Mouse (Mus musculus) B cell, adult (primary cell): ENCODE data around the gene Lhfpl5. TPM values are rescaled to one million over a fixed set of nuclear protein-coding genes. Genes with fewer than 3 reads are reported as not detected.

Source experiments
- total RNA-seq: library from RNA; stranded (reverse); gene quantifications from 4 replicates; pipeline ENCODE4 v1.2.4, GENCODE M21; 2023; ENCODE audit not compliant: inconsistent age

Lhfpl5 gene
- not detected in 4 replicates for total RNA-seq

DNA sequence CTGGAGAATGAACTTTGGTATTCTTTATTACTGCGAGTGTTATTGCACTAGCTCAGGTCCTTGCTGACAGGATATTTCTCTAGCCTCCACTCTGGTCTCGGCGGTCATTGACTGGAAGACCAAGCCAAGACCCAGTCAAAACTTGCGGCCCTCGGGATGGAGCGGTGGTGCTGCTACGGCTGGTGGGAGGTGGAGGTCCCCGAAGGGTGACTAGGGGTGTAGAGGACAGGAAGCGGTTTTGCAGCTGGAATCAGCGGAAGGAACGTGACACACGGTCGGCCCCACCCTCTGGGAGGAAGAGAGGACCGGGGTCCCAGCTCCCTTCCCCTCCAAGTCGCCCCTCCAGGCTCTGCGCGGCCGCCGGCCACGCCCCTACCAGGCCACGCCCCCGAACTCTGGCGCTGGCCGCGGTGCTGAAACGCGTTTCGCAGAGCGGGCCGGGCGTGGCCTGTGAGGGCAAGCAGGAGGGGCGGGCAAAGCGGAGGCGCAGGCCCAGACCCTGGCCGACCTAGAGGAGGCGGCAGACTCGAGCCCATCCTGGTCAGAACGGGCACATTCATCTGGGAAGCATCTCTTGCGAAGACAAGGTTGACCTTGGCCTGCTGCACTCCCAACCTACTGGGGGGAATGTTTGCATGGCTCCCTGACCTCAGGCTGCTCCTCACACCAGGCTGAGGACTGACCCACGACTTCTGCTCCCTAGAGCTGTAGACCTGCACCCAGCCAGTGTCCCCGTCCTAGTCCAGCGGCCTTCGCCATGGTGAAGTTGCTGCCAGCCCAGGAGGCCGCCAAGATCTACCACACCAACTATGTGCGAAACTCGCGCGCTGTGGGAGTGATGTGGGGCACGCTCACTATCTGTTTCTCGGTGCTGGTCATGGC, at the start of gene Lhfpl5:
Gene Lhfpl5 (plus strand): TSS at position 398 of the 882 bp plus-strand sequence.

DNA sequence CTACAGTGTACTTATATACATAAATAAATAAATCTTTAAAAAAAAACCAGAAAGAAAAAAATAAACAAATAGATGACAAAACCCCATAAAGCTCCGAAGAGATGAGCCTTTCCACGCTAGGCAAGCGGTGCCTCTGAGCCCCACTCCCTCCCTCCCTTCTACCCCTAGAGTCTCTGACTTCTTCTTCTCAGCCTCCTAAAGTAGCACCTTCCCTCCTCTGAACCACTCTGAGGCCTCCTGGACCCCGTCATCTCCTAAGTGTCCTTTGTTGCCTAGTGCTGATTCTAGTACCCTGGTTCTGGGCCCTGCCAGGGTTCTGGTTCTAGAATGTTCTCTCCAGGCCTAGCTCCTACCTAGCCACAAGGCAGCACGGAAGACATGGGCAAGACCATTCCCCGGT, 44.9 kb upstream of the Lhfpl5 start, which contains the start of gene Armc12:
Gene Armc12 (plus strand): TSS at position 301 of the 400 bp plus-strand sequence.

DNA sequence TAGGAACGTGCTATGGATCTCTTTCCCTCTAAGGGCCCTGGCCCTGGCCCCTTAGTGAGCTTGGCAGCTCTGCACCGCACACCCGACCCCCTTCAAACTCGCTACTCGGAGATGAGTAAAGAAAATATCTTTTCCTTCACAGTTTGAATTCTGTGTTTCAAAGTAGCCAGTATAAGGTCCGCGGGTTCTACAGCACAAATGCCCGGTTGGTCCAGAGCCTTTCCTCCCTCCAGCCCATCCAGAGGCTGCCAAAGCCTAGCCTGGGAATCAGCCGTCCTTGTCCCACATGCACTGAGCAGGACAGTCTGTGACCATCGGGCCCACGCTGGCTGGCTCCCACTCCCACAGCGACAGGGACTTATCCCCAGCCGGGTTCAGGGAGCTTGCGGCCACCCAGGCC, 26.3 kb upstream of the Lhfpl5 start, which contains the start of gene Clpsl2:
Gene Clpsl2 (plus strand): TSS at position 301 of the 400 bp plus-strand sequence.

DNA sequence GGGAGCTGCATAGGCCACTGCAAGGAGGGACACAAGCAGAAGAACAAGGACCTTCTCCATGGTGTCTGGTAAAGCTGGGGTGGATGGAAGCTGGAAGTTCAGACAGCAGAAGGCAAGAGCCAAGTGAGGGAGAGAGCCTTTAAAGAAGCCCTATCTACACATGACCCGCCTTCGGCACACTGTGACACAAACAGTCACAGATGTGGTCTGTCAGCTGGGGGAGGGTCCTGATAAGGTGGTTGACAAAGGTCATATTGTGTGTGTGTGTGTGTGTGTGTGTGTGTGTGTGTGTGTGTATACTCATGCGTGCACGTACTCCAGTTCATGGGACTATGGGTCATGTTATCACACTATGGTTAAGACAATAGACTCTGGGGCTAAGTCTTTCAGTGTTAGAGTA, 14.8 kb upstream of the Lhfpl5 start, which contains the start of gene Clps:
Gene Clps (minus strand): TSS at position 169 of the 400 bp plus-strand sequence.

DNA sequence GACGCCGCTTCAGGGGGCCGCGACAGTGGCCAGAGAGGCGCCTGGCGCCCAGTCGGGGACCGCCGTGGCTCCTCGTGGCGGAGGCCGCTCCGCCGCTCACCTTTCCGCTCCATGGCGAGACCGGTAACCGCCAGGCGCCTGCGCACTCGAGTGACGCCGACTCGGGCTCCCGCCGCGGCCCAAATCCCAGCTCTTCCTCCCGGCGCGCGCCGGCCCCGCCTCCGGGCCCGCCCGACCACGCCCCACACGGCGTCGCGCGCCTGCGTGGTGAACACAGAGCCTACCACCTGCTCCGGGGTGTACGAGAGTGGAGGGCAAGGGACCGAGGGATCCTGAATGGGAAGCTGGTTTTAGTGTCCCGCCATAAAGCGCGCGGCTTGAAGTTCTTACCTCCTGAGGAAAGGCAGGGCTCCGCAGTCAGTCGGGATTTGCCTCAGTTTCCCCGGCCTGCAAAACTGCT, 46.9 kb downstream of the Lhfpl5 start, which contains the start of gene Srpk1:
Gene Srpk1 (minus strand): TSS at position 410 of the 460 bp plus-strand sequence.

Other genes with a start within 250 kb of the Lhfpl5 start
- 1,518 to 1,751 TPM (median 1,582 TPM) in 4 replicates for gene Rpl10a, start 247.2 kb upstream of the Lhfpl5 start, total RNA-seq
- gene Tead3, start 224.8 kb upstream of the Lhfpl5 start, total RNA-seq, result not detected in 4 replicates
- gene Tulp1, start 210.4 kb upstream of the Lhfpl5 start, total RNA-seq, result 0.57 TPM in 1 of 4 replicates, not detected in the others
- 22.0 to 39.4 TPM (median 24.6 TPM) in 4 replicates for gene Fkbp5, start 58.1 kb upstream of the Lhfpl5 start, total RNA-seq
- not detected in 4 replicates for gene Armc12, start 44.8 kb upstream of the Lhfpl5 start, total RNA-seq
- not detected in 4 replicates for gene Clpsl2, start 26.2 kb upstream of the Lhfpl5 start, total RNA-seq
- 1.3 TPM in 1 of 4 replicates, not detected in the others for gene Clps, start 14.9 kb upstream of the Lhfpl5 start, total RNA-seq
- 96.7 to 118 TPM (median 104 TPM) in 4 replicates for gene Srpk1, start 47.1 kb downstream of the Lhfpl5 start, total RNA-seq
- 0.74 to 1.6 TPM (median 1.3 TPM) in 4 replicates for gene Slc26a8, start 114.6 kb downstream of the Lhfpl5 start, total RNA-seq
- gene Mapk14, start 115.7 kb downstream of the Lhfpl5 start, total RNA-seq, result 94.1 to 103 TPM (median 95.3 TPM) in 4 replicates
- gene AC170998.1, start 150.4 kb downstream of the Lhfpl5 start, total RNA-seq, result 3.3 to 8.6 TPM (median 5.8 TPM) in 4 replicates
- gene Mapk13, start 193.7 kb downstream of the Lhfpl5 start, total RNA-seq, result 0.19 TPM in 1 of 4 replicates, not detected in the others
- gene Brpf3, start 225.4 kb downstream of the Lhfpl5 start, total RNA-seq, result 60.5 to 72.5 TPM (median 66.7 TPM) in 4 replicates